Mouse (Mus musculus) activated CD4-positive, CD25-positive, alpha-beta regulatory T cell, adult 4 months (primary cell): Measurements from ENCODE around the gene Gak. TPM values are rescaled to one million over a fixed set of nuclear protein-coding genes. Genes with fewer than 3 reads are reported as not detected.

Experiments used
- polyA plus RNA-seq, 2 experiments: library from polyadenylated mRNA; unstranded; fragments of 100-300 nt; shearing (Covaris generic); gene quantifications; one replicate each; pipeline ENCODE4 v1.2.1; 2017

Gene Gak
- polyA plus RNA-seq, 2 experiments from 2014 or later, result 66.0 to 73.0 TPM

Other genes with a start within 250 kb of the Gak start
- gene Pde6b, start 241.4 kb downstream of the Gak start, polyA plus RNA-seq, result 1 to 10 TPM in 1 of 2 experiments, under 1 TPM in 1; 0.61 to 1.2 TPM
- gene Atp5k, start 195.3 kb downstream of the Gak start, polyA plus RNA-seq, result 100 to 1,000 TPM; 209 to 291 TPM
- not detected for gene Mfsd7a, start 180.9 kb downstream of the Gak start, polyA plus RNA-seq
- gene Pcgf3, start 168.5 kb downstream of the Gak start, polyA plus RNA-seq, result 1 to 10 TPM; 3.4 to 4.2 TPM
- not detected for gene Cplx1, start 79.7 kb downstream of the Gak start, polyA plus RNA-seq
- 10 to 100 TPM; 36.5 to 39.2 TPM for gene Tmem175, start within 50 bp of the Gak start, polyA plus RNA-seq
- gene Idua, start 30.6 kb upstream of the Gak start, polyA plus RNA-seq, result 1 to 10 TPM; 8.8 to 9.8 TPM
- 1 to 10 TPM; 4.4 to 4.5 TPM for gene Dgkq, start 39.9 kb upstream of the Gak start, polyA plus RNA-seq
- under 1 TPM in 1 of 2 experiments, not detected in 1; 0.31 TPM for gene Slc26a1, start 45.8 kb upstream of the Gak start, polyA plus RNA-seq
- not detected for gene Fgfrl1, start 62.6 kb upstream of the Gak start, polyA plus RNA-seq
- not detected for gene Rnf212, start 145.2 kb upstream of the Gak start, polyA plus RNA-seq
- not detected for gene Tmed11, start 165.6 kb upstream of the Gak start, polyA plus RNA-seq
- not detected for gene Vmn2r8, start 179.1 kb upstream of the Gak start, polyA plus RNA-seq
- gene Vmn2r9, start 222.8 kb upstream of the Gak start, polyA plus RNA-seq, result under 1 TPM in 1 of 2 experiments, not detected in 1; 0.26 TPM